Mouse (Mus musculus) liver, embryonic 13.5 days (tissue): Measurements from ENCODE around the gene Eif2ak3. TPM values are rescaled to one million over a fixed set of nuclear protein-coding genes. Genes with fewer than 3 reads are reported as not detected.
A peak's percentile ranks its signal among the peaks of the same experiment; 100 is the strongest.

Source experiments
- ATAC-seq: fragments of 200-750 bp; cut with Nextera tagmentation; 2 replicates; pipeline ENCODE4 v1.8.0; 2017; ENCODE audit warnings: low read depth, mild to moderate bottlenecking, moderate number of reproducible peaks, moderate library complexity
- DNase-seq: peaks from one replicate; pipeline ENCODE4 v3.0.0; 2022
- H3K27ac ChIP-seq: fragments of 300-500 bp; sonication (generic); 2 replicates; pipeline ENCODE4 v1.5.1; 2015; ENCODE audit warnings: moderate library complexity, mild to moderate bottlenecking, inconsistent platforms
- H3K27me3 ChIP-seq: fragments of 300-500 bp; sonication (generic); 2 replicates; pipeline ENCODE4 v1.6.1; 2015; ENCODE audit warnings: mild to moderate bottlenecking, inconsistent platforms
- H3K36me3 ChIP-seq: fragments of 300-500 bp; sonication (generic); 2 replicates; pipeline ENCODE4 v1.6.1; 2015; ENCODE audit warnings: mild to moderate bottlenecking, inconsistent platforms
- H3K4me1 ChIP-seq: fragments of 300-500 bp; sonication (generic); replicated peaks from 2 replicates; pipeline ENCODE4 v1.6.1; 2015; ENCODE audit warnings: inconsistent platforms
- H3K4me2 ChIP-seq: fragments of 300-500 bp; sonication (generic); 2 replicates; pipeline ENCODE4 v1.6.1; 2015; ENCODE audit warnings: inconsistent platforms, mild to moderate bottlenecking, moderate library complexity
- H3K4me3 ChIP-seq: fragments of 300-500 bp; sonication (generic); replicated peaks from 2 replicates; pipeline ENCODE4 v1.5.1; 2015; ENCODE audit warnings: mild to moderate bottlenecking, inconsistent platforms
- H3K9ac ChIP-seq: fragments of 300-500 bp; sonication (generic); 2 replicates; pipeline ENCODE4 v1.6.1; 2015; ENCODE audit warnings: mild to moderate bottlenecking, inconsistent platforms
- H3K9me3 ChIP-seq: fragments of 300-500 bp; sonication (generic); replicated peaks from 2 replicates; pipeline ENCODE4 v1.6.1; 2016; ENCODE audit warnings: inconsistent platforms
- WGBS: fragments of 180-500 bp; shearing (Covaris S2); methylation state at CpG from one replicate; pipeline ENCODE4 v1.1.7; 2015; ENCODE audit not compliant: insufficient replicate concordance; 5-methylcytosine and 5-hydroxymethylcytosine counted together
- polyA plus RNA-seq: library from polyadenylated mRNA; unstranded; fragments of >200 nt; fragmentation: Nextera tagmentation; extraction: Ambion mirVana; gene quantifications from 2 replicates; pipeline ENCODE4 v1.2.1, GENCODE M21; 2015

Gene Eif2ak3
- polyA plus RNA-seq, 1 experiment from 2014 or later: 3.5 TPM

- no peak overlapping the region for H3K27ac ChIP-seq
- peaks cover 27% of the 10 kb centered on the region for H3K4me1 ChIP-seq
- H3K36me3 ChIP-seq: no peaks in the 10 kb centered on the region
- H3K9me3 ChIP-seq: no peaks in the 10 kb centered on the region
- ATAC-seq (no peak), DNase-seq (no peak)
- WGBS: 95% methylated on average over 9 of the region's 9 CpGs
- H3K4me2 ChIP-seq: no peak overlapping the region
- H3K9ac ChIP-seq: no peak overlapping the region
- H3K27me3 ChIP-seq: no peaks in the 10 kb centered on the region
- no peak overlapping the region for H3K4me3 ChIP-seq
Measured at GRCm38 (mm10) chr6:70867297-70867696, 23.0 kb downstream of the Eif2ak3 start.

GRCm38 (mm10) chr6:70871511-70871980 is 27.2 kb downstream of the Eif2ak3 start:
- no peak overlapping the region for H3K9ac ChIP-seq
- ATAC-seq: no peak
- H3K27ac ChIP-seq: no peak overlapping the region
- H3K4me2 ChIP-seq: no peak overlapping the region
- peaks cover 15% of the 10 kb centered on the region for H3K4me1 ChIP-seq
- no peak overlapping the region for H3K4me3 ChIP-seq
- 49% methylated on average over 14 of the region's 14 CpGs for WGBS
- no peaks in the 10 kb centered on the region for H3K36me3 ChIP-seq
- H3K9me3 ChIP-seq: no peaks in the 10 kb centered on the region
- no peak for DNase-seq
- no peaks in the 10 kb centered on the region for H3K27me3 ChIP-seq

GRCm38 (mm10) chr6:70872128-70872527 is 27.8 kb downstream of the Eif2ak3 start:
- no peak overlapping the region for H3K27ac ChIP-seq
- WGBS: 80% methylated on average over 10 of the region's 10 CpGs
- no peaks in the 10 kb centered on the region for H3K27me3 ChIP-seq
- peaks cover 15% of the 10 kb centered on the region for H3K4me1 ChIP-seq
- no peaks in the 10 kb centered on the region for H3K9me3 ChIP-seq
- no peak overlapping the region for H3K4me2 ChIP-seq
- DNase-seq: no peak
- no peaks in the 10 kb centered on the region for H3K36me3 ChIP-seq
- H3K9ac ChIP-seq: no peak overlapping the region
- no peak overlapping the region for H3K4me3 ChIP-seq
- peak; percentile 34; the same call in 1 of the 2 replicates for ATAC-seq

- Histone ChIP-seq H3K36me3 (peaks cover 3% of the 10 kb centered on the region; the same call in 1 of the 2 replicates), H3K4me2 (no peak overlapping the region), H3K27ac (no peak overlapping the region), H3K9me3 (no peaks in the 10 kb centered on the region), H3K27me3 (no peaks in the 10 kb centered on the region), H3K4me3 (no peak overlapping the region), H3K4me1 (peaks cover 15% of the 10 kb centered on the region), H3K9ac (no peak overlapping the region)
- no peak for ATAC-seq
- DNase-seq: no peak
- 72% methylated on average over 7 of the region's 7 CpGs for WGBS
Measured at GRCm38 (mm10) chr6:70872570-70872969, 28.3 kb downstream of the Eif2ak3 start.

- H3K27me3 ChIP-seq: no peaks in the 10 kb centered on the region
- 66% methylated on average over 5 of the region's 5 CpGs for WGBS
- H3K9me3 ChIP-seq: no peaks in the 10 kb centered on the region
- H3K4me1 ChIP-seq: peaks cover 15% of the 10 kb centered on the region
- ATAC-seq (no peak), DNase-seq (no peak)
- peaks cover 11% of the 10 kb centered on the region for H3K36me3 ChIP-seq
- H3K27ac ChIP-seq: no peak overlapping the region
- no peak overlapping the region for H3K4me3 ChIP-seq
- H3K4me2 ChIP-seq: no peak overlapping the region
- H3K9ac ChIP-seq: no peak overlapping the region
Measured at GRCm38 (mm10) chr6:70874035-70874775, 29.9 kb downstream of the Eif2ak3 start.

GRCm38 (mm10) chr6:70875017-70875416 is 30.7 kb downstream of the Eif2ak3 start:
- H3K4me3 ChIP-seq: no peak overlapping the region
- H3K4me1 ChIP-seq: peaks cover 15% of the 10 kb centered on the region
- no peak overlapping the region for H3K9ac ChIP-seq
- H3K27ac ChIP-seq: no peak overlapping the region
- H3K36me3 ChIP-seq: peaks cover 16% of the 10 kb centered on the region
- no peaks in the 10 kb centered on the region for H3K9me3 ChIP-seq
- ATAC-seq: no peak
- no peak overlapping the region for H3K4me2 ChIP-seq
- H3K27me3 ChIP-seq: no peaks in the 10 kb centered on the region
- WGBS: 73% methylated on average over 1 of the region's 1 CpGs
- no peak for DNase-seq

- H3K27me3 ChIP-seq: no peaks in the 10 kb centered on the region
- H3K27ac ChIP-seq: no peak overlapping the region
- peak; percentile 57; the same call in 1 of the 2 replicates for ATAC-seq
- no peaks in the 10 kb centered on the region for H3K9me3 ChIP-seq
- H3K4me2 ChIP-seq: no peak overlapping the region
- no peak overlapping the region for H3K4me3 ChIP-seq
- DNase-seq: peak; percentile 57
- no peak overlapping the region for H3K9ac ChIP-seq
- no peaks in the 10 kb centered on the region for H3K4me1 ChIP-seq
- peaks cover 50% of the 10 kb centered on the region for H3K36me3 ChIP-seq
- WGBS: 13% methylated on average over 5 of the region's 5 CpGs
Measured at GRCm38 (mm10) chr6:70880714-70881304, 36.5 kb downstream of the Eif2ak3 start.

GRCm38 (mm10) chr6:70887993-70888392 is 43.7 kb downstream of the Eif2ak3 start:
- H3K27ac ChIP-seq: no peak overlapping the region
- H3K4me1 ChIP-seq: no peaks in the 10 kb centered on the region
- H3K4me3 ChIP-seq: no peak overlapping the region
- H3K36me3 ChIP-seq: peaks cover 85% of the 10 kb centered on the region
- no peak overlapping the region for H3K9ac ChIP-seq
- H3K4me2 ChIP-seq: no peak overlapping the region
- DNase-seq (no peak), ATAC-seq (no peak)
- no peaks in the 10 kb centered on the region for H3K9me3 ChIP-seq
- WGBS: 87% methylated on average over 11 of the region's 11 CpGs
- H3K27me3 ChIP-seq: no peaks in the 10 kb centered on the region

- Histone ChIP-seq H3K4me2 (no peak overlapping the region), H3K27me3 (no peaks in the 10 kb centered on the region), H3K27ac (no peak overlapping the region), H3K9ac (no peak overlapping the region), H3K36me3 (peaks cover 68% of the 10 kb centered on the region), H3K9me3 (no peaks in the 10 kb centered on the region), H3K4me1 (no peaks in the 10 kb centered on the region), H3K4me3 (no peak overlapping the region)
- DNase-seq (no peak), ATAC-seq (no peak)
- WGBS: 76% methylated on average over 6 of the region's 6 CpGs
Measured at GRCm38 (mm10) chr6:70898166-70898565, 53.9 kb downstream of the Eif2ak3 start.

- Histone ChIP-seq H3K4me2 (no peak overlapping the region), H3K36me3 (peaks cover 65% of the 10 kb centered on the region), H3K4me3 (no peak overlapping the region), H3K27ac (no peak overlapping the region), H3K9me3 (no peaks in the 10 kb centered on the region), H3K27me3 (no peaks in the 10 kb centered on the region), H3K9ac (no peak overlapping the region), H3K4me1 (peaks cover 10% of the 10 kb centered on the region)
- no peak for DNase-seq
- no peak for ATAC-seq
- 80% methylated on average over 8 of the region's 8 CpGs for WGBS
Measured at GRCm38 (mm10) chr6:70899594-70900003, 55.3 kb downstream of the Eif2ak3 start.

GRCm38 (mm10) chr6:70903689-70904088 is 59.4 kb downstream of the Eif2ak3 start:
- Histone ChIP-seq H3K4me1 (peaks cover 15% of the 10 kb centered on the region), H3K36me3 (peaks cover 51% of the 10 kb centered on the region), H3K27me3 (no peaks in the 10 kb centered on the region), H3K9ac (no peak overlapping the region), H3K4me2 (no peak overlapping the region), H3K9me3 (no peaks in the 10 kb centered on the region), H3K27ac (no peak overlapping the region), H3K4me3 (no peak overlapping the region)
- ATAC-seq: peak; percentile 88
- 31% methylated on average over 5 of the region's 5 CpGs for WGBS
- DNase-seq: peak; percentile 44
